Mouse (Mus musculus) testis, adult 2 months (tissue): ENCODE measurements at regions not wholly inside any gene's neighbourhood (a gene's known extent, or its start where the extent isn't known, plus 50 kb on each side); places are given as distances from the start of the nearest gene placed in this dataset.

Source experiments
- H3K27ac ChIP-seq: fragments of 200-500 bp; 2 replicates; pipeline ENCODE4 v1.5.1; 2012; ENCODE audit warnings: low read depth, low read length; ENCODE audit not compliant: control insufficient read depth, insufficient read depth
- H3K27me3 ChIP-seq: fragments of 200-500 bp; 2 replicates; pipeline ENCODE4 v1.6.1; 2012; ENCODE audit warnings: mild to moderate bottlenecking, low read length, moderate library complexity; ENCODE audit not compliant: control insufficient read depth, insufficient read depth
- H3K36me3 ChIP-seq: fragments of 200-500 bp; 2 replicates; pipeline ENCODE4 v1.6.1; 2012; ENCODE audit warnings: mild to moderate bottlenecking, low read length; ENCODE audit not compliant: control insufficient read depth, insufficient read depth
- H3K4me1 ChIP-seq: fragments of 200-500 bp; 2 replicates; pipeline ENCODE4 v1.6.1; 2012; ENCODE audit warnings: low read length; ENCODE audit not compliant: control insufficient read depth, insufficient read depth
- H3K4me3 ChIP-seq: fragments of 200-500 bp; 2 replicates; pipeline ENCODE4 v1.5.1; 2012; ENCODE audit warnings: low read depth, mild to moderate bottlenecking, low read length, moderate library complexity, mixed read lengths; ENCODE audit not compliant: control insufficient read depth
- CTCF ChIP-seq: fragments of 200-500 bp; IDR thresholded peaks from 2 replicates; pipeline ENCODE4 v1.5.1; 2012; ENCODE audit warnings: low read depth, mild to moderate bottlenecking, inconsistent platforms, low read length, moderate library complexity; ENCODE audit not compliant: control insufficient read depth, insufficient read depth, insufficient replicate concordance
- POLR2A ChIP-seq: fragments of 200-500 bp; IDR thresholded peaks from 2 replicates; pipeline ENCODE4 v1.6.1; 2012; ENCODE audit warnings: low read depth, mild to moderate bottlenecking, inconsistent platforms, low read length, moderate library complexity; ENCODE audit not compliant: control insufficient read depth

DNA sequence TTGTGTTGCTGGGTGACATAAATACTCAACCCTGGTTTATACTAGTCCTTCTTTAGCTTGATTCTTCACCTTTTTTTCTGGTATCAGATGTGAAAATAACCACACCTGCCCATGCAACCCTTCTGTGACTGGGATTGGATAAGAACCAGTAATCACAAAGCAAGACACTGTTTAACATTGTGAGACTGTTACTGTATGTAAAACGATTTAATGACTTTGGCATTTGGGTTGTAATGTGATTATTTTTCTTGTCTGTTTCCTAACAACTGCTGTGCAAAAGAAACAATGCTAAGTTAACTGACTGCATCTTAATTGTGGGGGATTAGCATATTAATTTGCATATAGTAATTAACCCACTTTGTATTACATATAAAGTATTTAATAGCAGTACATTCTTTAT lies 240.3 kb upstream of the Spag17 start:
- Histone ChIP-seq H3K27ac (no peak overlapping the region), H3K27me3 (no peaks in the 10 kb centered on the region), H3K36me3 (no peaks in the 10 kb centered on the region), H3K4me1 (no peaks in the 10 kb centered on the region; the same call in 1 of the 2 replicates), H3K4me3 (no peak overlapping the region)
- no peak for TF ChIP-seq POLR2A
- no peak for TF ChIP-seq CTCF

GRCm38 (mm10) chr3:99645318-99645717 lies 239.9 kb upstream of the Spag17 start:
- no peaks in the 10 kb centered on the region for H3K36me3 ChIP-seq
- H3K4me1 ChIP-seq = no peaks in the 10 kb centered on the region; the same call in 1 of the 2 replicates
- H3K4me3 ChIP-seq = no peak overlapping the region
- no peak overlapping the region for H3K27ac ChIP-seq
- TF ChIP-seq POLR2A (no peak), CTCF (no peak)
- H3K27me3 ChIP-seq = no peaks in the 10 kb centered on the region

DNA sequence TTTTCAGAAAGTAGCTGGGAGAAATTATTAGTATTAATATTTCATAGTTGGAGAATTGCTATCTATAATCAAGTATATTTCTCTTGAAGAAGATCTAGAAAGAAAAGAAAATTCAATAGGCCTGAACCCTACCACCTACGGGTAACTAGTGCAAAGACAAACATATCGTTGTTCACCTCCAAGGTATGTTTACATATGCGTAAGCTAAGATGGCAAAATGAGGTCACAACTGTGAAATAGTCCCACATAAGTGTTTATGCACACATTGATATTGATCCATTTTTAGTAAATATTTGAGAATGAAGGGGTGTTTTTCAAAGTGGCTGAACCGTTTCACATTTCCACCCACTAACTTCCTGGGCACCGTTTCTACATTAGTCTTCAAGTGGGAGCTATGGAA lies 227.6 kb upstream of the Spag17 start:
- no peaks in the 10 kb centered on the region for H3K27me3 ChIP-seq
- H3K4me3 ChIP-seq = no peak overlapping the region
- no peaks in the 10 kb centered on the region for H3K4me1 ChIP-seq
- TF ChIP-seq POLR2A = no peak
- no peak for TF ChIP-seq CTCF
- H3K36me3 ChIP-seq = no peaks in the 10 kb centered on the region
- no peak overlapping the region for H3K27ac ChIP-seq

DNA sequence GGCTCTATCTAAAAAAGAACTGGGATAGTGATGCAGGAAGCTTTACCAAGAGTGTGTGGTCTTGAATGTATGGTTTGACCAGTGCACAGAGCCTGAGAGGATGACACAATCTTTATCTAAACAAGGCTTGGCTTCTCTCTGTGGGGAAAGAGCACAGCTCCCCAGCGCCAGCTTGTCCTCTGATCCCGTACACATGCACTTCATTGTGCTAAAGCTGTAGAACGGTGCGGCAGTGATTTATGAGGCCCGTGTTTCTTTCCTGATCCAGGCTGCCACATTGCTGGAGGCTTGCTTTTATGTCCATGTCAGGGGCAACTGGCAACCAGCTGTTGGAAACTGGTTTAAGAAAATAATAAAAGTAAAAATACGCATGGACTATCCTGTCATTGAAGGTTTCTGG lies 221.4 kb upstream of the Spag17 start:
- no peak overlapping the region for H3K4me3 ChIP-seq

GRCm38 (mm10) chr3:99665363-99665762 lies 219.8 kb upstream of the Spag17 start:
- TF ChIP-seq POLR2A = no peak
- TF ChIP-seq CTCF = no peak
- H3K4me1 ChIP-seq = no peaks in the 10 kb centered on the region
- no peak overlapping the region for H3K27ac ChIP-seq
- no peaks in the 10 kb centered on the region for H3K27me3 ChIP-seq
- no peaks in the 10 kb centered on the region for H3K36me3 ChIP-seq
- no peak overlapping the region for H3K4me3 ChIP-seq

More for the DNA sequence above, 221.4 kb upstream of the Spag17 start:
- no peaks in the 10 kb centered on the region for H3K27me3 ChIP-seq
- no peaks in the 10 kb centered on the region for H3K4me1 ChIP-seq
- H3K36me3 ChIP-seq = no peaks in the 10 kb centered on the region
- no peak overlapping the region for H3K27ac ChIP-seq
- TF ChIP-seq POLR2A (no peak), CTCF (no peak)

- Histone ChIP-seq H3K4me3 (no peak overlapping the region), H3K36me3 (no peaks in the 10 kb centered on the region), H3K4me1 (no peaks in the 10 kb centered on the region), H3K27ac (no peak overlapping the region), H3K27me3 (no peaks in the 10 kb centered on the region)
- TF ChIP-seq CTCF = no peak
- no peak for TF ChIP-seq POLR2A
Observed at GRCm38 (mm10) chr3:99665902-99666768, 219.1 kb upstream of the Spag17 start.

- Histone ChIP-seq H3K4me1 (no peaks in the 10 kb centered on the region), H3K27me3 (no peaks in the 10 kb centered on the region), H3K4me3 (no peak overlapping the region), H3K27ac (no peak overlapping the region), H3K36me3 (no peaks in the 10 kb centered on the region)
- TF ChIP-seq CTCF (no peak), POLR2A (no peak)
Observed at GRCm38 (mm10) chr3:99674145-99674544, 211.1 kb upstream of the Spag17 start.
